Mouse (Mus musculus): ENCODE data around the gene Ccser1. TPM values are rescaled to one million over a fixed set of nuclear protein-coding genes. Genes with fewer than 3 reads are reported as not detected.

The Ccser1 gene
- polyA plus RNA-seq, 1 experiment from 2014 or later = 16.2 TPM

DNA sequence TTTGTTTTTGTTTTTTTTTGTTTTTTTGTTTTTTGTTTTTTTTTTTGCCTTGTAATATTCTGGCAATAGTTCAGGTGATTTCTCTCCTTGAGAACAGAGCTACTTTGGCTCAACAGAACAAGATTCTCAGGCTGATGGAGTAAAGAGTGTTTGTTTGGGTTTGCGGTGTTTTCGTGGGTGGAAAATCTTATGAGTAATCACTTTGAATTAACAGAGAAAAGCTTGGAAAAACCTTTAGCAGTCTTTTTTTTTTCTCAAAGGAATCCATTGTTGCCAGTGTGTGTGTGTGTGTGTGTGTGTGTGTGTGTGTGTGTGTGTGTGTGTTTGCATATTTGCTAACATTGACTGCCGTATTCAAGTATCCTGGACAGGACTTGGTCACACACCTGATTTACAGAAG is 81.3 kb downstream of the Ccser1 start:
- Histone ChIP-seq H3K27ac (ENCODE audit: low read depth, low read length) (no peak overlapping the region), H3K4me2 (replicated peaks; ENCODE audit: low read depth, low read length) (no peak overlapping the region), H3K9me3 (ENCODE audit: control insufficient read depth, low read length) (no peaks in the 10 kb centered on the region), H3K4me3 (ENCODE audit: low read length) (no peak overlapping the region), H3K36me3 (ENCODE audit: control insufficient read depth, insufficient read depth, low read length) (no peaks in the 10 kb centered on the region), H3K9ac (ENCODE audit: low read depth, low read length) (no peak overlapping the region), H3K27me3 (ENCODE audit: control insufficient read depth, insufficient read depth, low read length) (no peaks in the 10 kb centered on the region), H3K4me1 (ENCODE audit: control insufficient read depth, insufficient read depth, low read length) (no peaks in the 10 kb centered on the region)
- 83% methylated on average over 3 of the region's 3 CpGs for WGBS
- ATAC-seq (ENCODE audit: low FRiP score, low TSS enrichment) = no peak

- H3K27ac ChIP-seq (ENCODE audit: low read depth, low read length) = no peak overlapping the region
- no peak overlapping the region for H3K4me3 ChIP-seq (ENCODE audit: low read length)
- H3K36me3 ChIP-seq (ENCODE audit: control insufficient read depth, insufficient read depth, low read length) = no peaks in the 10 kb centered on the region
- H3K4me1 ChIP-seq (ENCODE audit: control insufficient read depth, insufficient read depth, low read length) = no peaks in the 10 kb centered on the region
- no peaks in the 10 kb centered on the region for H3K9me3 ChIP-seq (ENCODE audit: control insufficient read depth, low read length)
- ATAC-seq (ENCODE audit: low FRiP score, low TSS enrichment) = no peak
- H3K4me2 ChIP-seq (replicated peaks; ENCODE audit: low read depth, low read length) = no peak overlapping the region
- no peaks in the 10 kb centered on the region for H3K27me3 ChIP-seq (ENCODE audit: control insufficient read depth, insufficient read depth, low read length)
- no CpG with 5 or more reads among the region's 1 CpGs for WGBS
- no peak overlapping the region for H3K9ac ChIP-seq (ENCODE audit: low read depth, low read length)
Observed at GRCm38 (mm10) chr6:61262448-61262847, 82.3 kb downstream of the Ccser1 start.

DNA sequence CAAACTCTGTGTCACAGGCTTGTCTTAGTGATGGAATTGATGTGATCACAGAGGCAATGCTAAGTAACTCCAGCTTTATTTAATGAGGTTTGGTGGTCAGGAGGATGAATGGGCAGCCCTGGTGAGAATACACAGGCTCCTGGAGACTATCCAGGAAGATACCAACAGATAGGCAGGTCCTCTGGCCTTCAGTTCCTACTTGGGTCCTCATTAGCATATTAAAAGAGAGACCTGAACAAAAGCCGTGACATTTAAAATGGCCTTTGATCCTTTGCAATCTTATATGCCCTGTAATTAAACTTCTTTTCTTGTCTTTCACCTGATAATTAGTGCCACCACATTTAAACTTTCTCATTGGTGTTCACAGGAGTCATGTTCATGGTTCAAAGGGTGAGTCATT is 83.2 kb downstream of the Ccser1 start:
- H3K9ac ChIP-seq (ENCODE audit: low read depth, low read length) = no peak overlapping the region
- no peak for ATAC-seq (ENCODE audit: low FRiP score, low TSS enrichment)
- H3K27ac ChIP-seq (ENCODE audit: low read depth, low read length) = no peak overlapping the region
- no peaks in the 10 kb centered on the region for H3K4me1 ChIP-seq (ENCODE audit: control insufficient read depth, insufficient read depth, low read length)
- no peak overlapping the region for H3K4me2 ChIP-seq (replicated peaks; ENCODE audit: low read depth, low read length)
- WGBS = 35% methylated on average over 1 of the region's 1 CpGs
- no peaks in the 10 kb centered on the region for H3K9me3 ChIP-seq (ENCODE audit: control insufficient read depth, low read length)
- H3K36me3 ChIP-seq (ENCODE audit: control insufficient read depth, insufficient read depth, low read length) = no peaks in the 10 kb centered on the region
- H3K4me3 ChIP-seq (ENCODE audit: low read length) = no peak overlapping the region
- H3K27me3 ChIP-seq (ENCODE audit: control insufficient read depth, insufficient read depth, low read length) = no peaks in the 10 kb centered on the region

GRCm38 (mm10) chr6:61271033-61271432 is 90.9 kb downstream of the Ccser1 start:
- whole genome bisulfite sequencing = 73% methylated on average over 1 of the region's 2 CpGs
- Histone ChIP-seq H3K9me3 (ENCODE audit: control insufficient read depth, low read length) (no peaks in the 10 kb centered on the region), H3K36me3 (ENCODE audit: control insufficient read depth, insufficient read depth, low read length) (no peaks in the 10 kb centered on the region), H3K27me3 (ENCODE audit: control insufficient read depth, insufficient read depth, low read length) (no peaks in the 10 kb centered on the region), H3K9ac (ENCODE audit: low read depth, low read length) (no peak overlapping the region), H3K27ac (ENCODE audit: low read depth, low read length) (no peak overlapping the region), H3K4me2 (replicated peaks; ENCODE audit: low read depth, low read length) (no peak overlapping the region), H3K4me1 (ENCODE audit: control insufficient read depth, insufficient read depth, low read length) (no peaks in the 10 kb centered on the region), H3K4me3 (ENCODE audit: low read length) (no peak overlapping the region)
- no peak for ATAC-seq (ENCODE audit: low FRiP score, low TSS enrichment)

GRCm38 (mm10) chr6:61273430-61273829 is 93.3 kb downstream of the Ccser1 start:
- H3K27me3 ChIP-seq (ENCODE audit: control insufficient read depth, insufficient read depth, low read length) = no peaks in the 10 kb centered on the region
- H3K4me2 ChIP-seq (replicated peaks; ENCODE audit: low read depth, low read length) = no peak overlapping the region
- no peaks in the 10 kb centered on the region for H3K9me3 ChIP-seq (ENCODE audit: control insufficient read depth, low read length)
- no peak for ATAC-seq (ENCODE audit: low FRiP score, low TSS enrichment)
- H3K4me3 ChIP-seq (ENCODE audit: low read length) = no peak overlapping the region
- no peaks in the 10 kb centered on the region for H3K4me1 ChIP-seq (ENCODE audit: control insufficient read depth, insufficient read depth, low read length)
- no peaks in the 10 kb centered on the region for H3K36me3 ChIP-seq (ENCODE audit: control insufficient read depth, insufficient read depth, low read length)
- no peak overlapping the region for H3K9ac ChIP-seq (ENCODE audit: low read depth, low read length)
- 65% methylated on average over 3 of the region's 3 CpGs for WGBS
- no peak overlapping the region for H3K27ac ChIP-seq (ENCODE audit: low read depth, low read length)

- no peak overlapping the region for H3K4me2 ChIP-seq (replicated peaks; ENCODE audit: low read depth, low read length)
- H3K27ac ChIP-seq (ENCODE audit: low read depth, low read length) = no peak overlapping the region
- no peaks in the 10 kb centered on the region for H3K9me3 ChIP-seq (ENCODE audit: control insufficient read depth, low read length)
- WGBS = 53% methylated on average over 7 of the region's 7 CpGs
- no peak overlapping the region for H3K9ac ChIP-seq (ENCODE audit: low read depth, low read length)
- no peaks in the 10 kb centered on the region for H3K27me3 ChIP-seq (ENCODE audit: control insufficient read depth, insufficient read depth, low read length)
- H3K36me3 ChIP-seq (ENCODE audit: control insufficient read depth, insufficient read depth, low read length) = no peaks in the 10 kb centered on the region
- no peak for ATAC-seq (ENCODE audit: low FRiP score, low TSS enrichment)
- H3K4me1 ChIP-seq (ENCODE audit: control insufficient read depth, insufficient read depth, low read length) = no peaks in the 10 kb centered on the region
- H3K4me3 ChIP-seq (ENCODE audit: low read length) = no peak overlapping the region
Observed at GRCm38 (mm10) chr6:61279506-61279905, 99.4 kb downstream of the Ccser1 start.

GRCm38 (mm10) chr6:61292927-61293326 is 112.8 kb downstream of the Ccser1 start:
- no peaks in the 10 kb centered on the region for H3K27me3 ChIP-seq (ENCODE audit: control insufficient read depth, insufficient read depth, low read length)
- H3K9me3 ChIP-seq (ENCODE audit: control insufficient read depth, low read length) = no peaks in the 10 kb centered on the region
- peaks cover 8% of the 10 kb centered on the region; the same call in 1 of the 2 replicates for H3K4me1 ChIP-seq (ENCODE audit: control insufficient read depth, insufficient read depth, low read length)
- no peak overlapping the region for H3K4me2 ChIP-seq (replicated peaks; ENCODE audit: low read depth, low read length)
- no peak overlapping the region for H3K9ac ChIP-seq (ENCODE audit: low read depth, low read length)
- no peak overlapping the region for H3K4me3 ChIP-seq (ENCODE audit: low read length)
- ATAC-seq (ENCODE audit: low FRiP score, low TSS enrichment) = no peak
- WGBS = 68% methylated on average over 3 of the region's 3 CpGs
- no peak overlapping the region for H3K27ac ChIP-seq (ENCODE audit: low read depth, low read length)
- no peaks in the 10 kb centered on the region for H3K36me3 ChIP-seq (ENCODE audit: control insufficient read depth, insufficient read depth, low read length)

GRCm38 (mm10) chr6:61295535-61295934 is 115.4 kb downstream of the Ccser1 start:
- H3K4me2 ChIP-seq (replicated peaks; ENCODE audit: low read depth, low read length) = 0 out of 2 replicates have a peak overlapping the region, but pooled peaks have one; percentile 8
- no peaks in the 10 kb centered on the region for H3K36me3 ChIP-seq (ENCODE audit: control insufficient read depth, insufficient read depth, low read length)
- 8% methylated on average over 4 of the region's 4 CpGs for WGBS
- peak; percentile 89 for ATAC-seq (ENCODE audit: low FRiP score, low TSS enrichment)
- peaks cover 8% of the 10 kb centered on the region; the same call in 1 of the 2 replicates for H3K4me1 ChIP-seq (ENCODE audit: control insufficient read depth, insufficient read depth, low read length)
- no peaks in the 10 kb centered on the region for H3K9me3 ChIP-seq (ENCODE audit: control insufficient read depth, low read length)
- no peaks in the 10 kb centered on the region for H3K27me3 ChIP-seq (ENCODE audit: control insufficient read depth, insufficient read depth, low read length)
- no peak overlapping the region for H3K9ac ChIP-seq (ENCODE audit: low read depth, low read length)
- H3K4me3 ChIP-seq (ENCODE audit: low read length) = no peak overlapping the region
- H3K27ac ChIP-seq (ENCODE audit: low read depth, low read length) = peak overlapping the region; percentile 13; the same call in 1 of the 2 replicates

- no peak for ATAC-seq (ENCODE audit: low FRiP score, low TSS enrichment)
- H3K9ac ChIP-seq (ENCODE audit: low read depth, low read length) = no peak overlapping the region
- H3K4me2 ChIP-seq (replicated peaks; ENCODE audit: low read depth, low read length) = no peak overlapping the region
- H3K36me3 ChIP-seq (ENCODE audit: control insufficient read depth, insufficient read depth, low read length) = no peaks in the 10 kb centered on the region
- no peak overlapping the region; the same call in 1 of the 2 replicates for H3K27ac ChIP-seq (ENCODE audit: low read depth, low read length)
- H3K9me3 ChIP-seq (ENCODE audit: control insufficient read depth, low read length) = no peaks in the 10 kb centered on the region
- WGBS = 79% methylated on average over 6 of the region's 6 CpGs
- H3K27me3 ChIP-seq (ENCODE audit: control insufficient read depth, insufficient read depth, low read length) = no peaks in the 10 kb centered on the region
- peaks cover 8% of the 10 kb centered on the region; the same call in 1 of the 2 replicates for H3K4me1 ChIP-seq (ENCODE audit: control insufficient read depth, insufficient read depth, low read length)
- no peak overlapping the region for H3K4me3 ChIP-seq (ENCODE audit: low read length)
Observed at GRCm38 (mm10) chr6:61296188-61297037, 116.3 kb downstream of the Ccser1 start.

Data from kidney, embryonic 14.5 days (tissue).